Mouse (Mus musculus): ENCODE measurements around the gene Gcgr. TPM values are rescaled to one million over a fixed set of nuclear protein-coding genes. Genes with fewer than 3 reads are reported as not detected.
"Not testable (repeated sequence)": the region's sequence is repeated elsewhere in the genome, so short reads cannot be mapped to it uniquely, and the experiment has no call there.

The Gcgr gene
- total RNA-seq, 2 experiments from 2014 or later, result 0.45 TPM; not detected in 1

DNA sequence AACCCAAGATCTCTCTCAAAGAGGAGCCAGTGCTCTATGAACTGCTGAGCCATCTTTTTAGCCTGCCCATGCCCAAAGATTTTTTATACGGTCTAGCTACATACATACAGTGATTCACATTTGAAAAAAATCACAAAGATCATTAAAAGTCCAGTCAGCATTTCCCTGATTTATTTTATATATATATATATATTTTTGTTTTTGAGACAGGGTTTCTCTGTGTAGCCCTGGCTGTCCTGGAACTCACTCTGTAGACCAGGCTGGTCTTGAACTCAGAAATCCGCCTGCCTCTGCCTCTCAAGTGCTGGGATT, 52.4 kb downstream of the Gcgr start:
- DNase-seq (ENCODE audit: low spot score), result not testable (repeated sequence)

DNA sequence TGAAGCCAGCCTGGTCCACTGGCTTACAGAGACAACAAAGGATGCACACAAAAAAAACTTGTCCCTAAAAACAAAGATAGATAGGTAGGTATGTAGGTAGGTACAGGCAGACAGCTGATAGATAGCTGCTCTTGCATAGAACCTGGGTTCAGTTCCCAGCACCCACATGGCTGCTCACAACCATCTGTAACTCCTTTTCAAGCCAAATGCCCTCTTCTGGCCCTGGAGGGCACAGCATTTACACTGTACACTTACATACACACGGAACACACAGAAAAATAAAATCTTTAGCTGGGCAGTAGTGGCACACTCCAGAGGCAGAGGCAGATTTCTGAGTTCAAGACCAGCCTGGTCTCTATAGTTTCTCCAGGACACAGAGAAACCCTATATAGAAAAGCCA, 53.4 kb downstream of the Gcgr start:
- DNase-seq (ENCODE audit: low spot score), result no peak

DNA sequence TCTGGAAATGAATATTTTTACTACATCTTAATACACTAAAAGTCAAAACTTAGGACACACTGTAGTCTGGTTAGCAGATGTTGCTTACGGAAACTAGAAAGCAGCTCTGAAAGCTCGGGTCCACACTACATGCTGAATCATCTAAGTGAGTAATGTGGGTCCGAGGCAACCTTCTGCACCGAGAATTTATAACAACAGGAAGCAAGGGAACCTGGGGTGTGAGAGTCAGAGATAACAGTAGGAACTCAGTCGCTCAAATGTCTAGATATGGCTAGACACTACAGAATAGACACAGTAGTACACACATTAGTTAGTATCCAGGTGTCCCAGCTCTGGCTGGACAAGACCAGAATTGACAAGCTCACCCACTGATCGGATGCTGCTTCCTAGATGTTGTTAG, 58.0 kb downstream of the Gcgr start:
- DNase-seq (ENCODE audit: low spot score), result no peak

Other genes with a start within 250 kb of the Gcgr start
- 100 to 1,000 TPM; 158 to 253 TPM for gene Actg1, start 182.2 kb upstream of the Gcgr start, total RNA-seq (2021)
- under 1 TPM; 0.39 to 0.52 TPM for gene Fscn2, start 169.2 kb upstream of the Gcgr start, total RNA-seq (2021)
- 10 to 100 TPM in 1 of 2 experiments, 1 to 10 TPM in 1; 8.3 to 19.3 TPM for gene Faap100, start 151.9 kb upstream of the Gcgr start, total RNA-seq (2021)
- gene Nploc4, start 93.0 kb upstream of the Gcgr start, total RNA-seq (2021), result 100 to 1,000 TPM in 1 of 2 experiments, 10 to 100 TPM in 1; 84.6 to 100 TPM
- under 1 TPM in 1 of 2 experiments, not detected in 1; 0.57 TPM for gene Tspan10, start 88.1 kb upstream of the Gcgr start, total RNA-seq (2021)
- gene Pde6g, start 77.2 kb upstream of the Gcgr start, total RNA-seq (2021), result under 1 TPM; 0.33 to 0.39 TPM
- gene Oxld1, start 72.6 kb upstream of the Gcgr start, total RNA-seq (2021), result 10 to 100 TPM; 18.9 to 24.7 TPM
- 1 to 10 TPM; 5.7 to 6.2 TPM for gene Ccdc137, start 72.6 kb upstream of the Gcgr start, total RNA-seq (2021)
- gene Arl16, start 63.1 kb upstream of the Gcgr start, total RNA-seq (2021), result 1 to 10 TPM; 4.3 to 6.2 TPM
- gene Mrpl12, start 46.1 kb upstream of the Gcgr start, total RNA-seq (2021), result 100 to 1,000 TPM; 130 to 136 TPM
- 1 to 10 TPM; 3.3 to 4.5 TPM for gene Slc25a10, start 38.9 kb upstream of the Gcgr start, total RNA-seq (2021)
- gene Mcrip1, start 19.0 kb downstream of the Gcgr start, total RNA-seq (2021), result 10 to 100 TPM; 18.4 to 22.7 TPM
- 100 to 1,000 TPM; 140 to 577 TPM for gene Ppp1r27, start 20.4 kb downstream of the Gcgr start, total RNA-seq (2021)
- gene P4hb, start 42.6 kb downstream of the Gcgr start, total RNA-seq (2021), result 100 to 1,000 TPM; 188 to 221 TPM
- 10 to 100 TPM; 71.0 to 89.8 TPM for gene Arhgdia, start 50.9 kb downstream of the Gcgr start, total RNA-seq (2021)
- gene Alyref, start 67.7 kb downstream of the Gcgr start, total RNA-seq (2021), result 10 to 100 TPM; 42.8 to 48.6 TPM
- gene Anapc11, start 67.7 kb downstream of the Gcgr start, total RNA-seq (2021), result 10 to 100 TPM; 45.9 to 52.1 TPM
- gene Npb, start 77.8 kb downstream of the Gcgr start, total RNA-seq (2021), result not detected
- 10 to 100 TPM; 26.1 to 27.7 TPM for gene Pcyt2, start 87.2 kb downstream of the Gcgr start, total RNA-seq (2021)
- gene Sirt7, start 94.5 kb downstream of the Gcgr start, total RNA-seq (2021), result 1 to 10 TPM; 3.6 to 4.2 TPM
- gene Mafg, start 102.9 kb downstream of the Gcgr start, total RNA-seq (2021), result 10 to 100 TPM; 50.2 to 58.8 TPM
- gene Pycr1, start 113.1 kb downstream of the Gcgr start, total RNA-seq (2021), result 1 to 10 TPM; 2.8 to 3.2 TPM
- gene Myadml2, start 117.5 kb downstream of the Gcgr start, total RNA-seq (2021), result 100 to 1,000 TPM; 124 to 137 TPM
- not detected for gene Notum, start 130.5 kb downstream of the Gcgr start, total RNA-seq (2021)
- 10 to 100 TPM; 31.1 to 33.4 TPM for gene Aspscr1, start 142.3 kb downstream of the Gcgr start, total RNA-seq (2021)
- 10 to 100 TPM; 24.2 to 32.0 TPM for gene Cenpx, start 183.0 kb downstream of the Gcgr start, total RNA-seq (2021)
- gene Lrrc45, start 183.2 kb downstream of the Gcgr start, total RNA-seq (2021), result 1 to 10 TPM; 2.3 to 3.0 TPM
- 1 to 10 TPM in 1 of 2 experiments, under 1 TPM in 1; 0.95 to 1.3 TPM for gene Rac3, start 190.8 kb downstream of the Gcgr start, total RNA-seq (2021)
- 1 to 10 TPM; 8.2 to 9.6 TPM for gene Dcxr, start 196.6 kb downstream of the Gcgr start, total RNA-seq (2021)
- 10 to 100 TPM; 11.6 to 16.9 TPM for gene Cbr2, start 201.4 kb downstream of the Gcgr start, total RNA-seq (2021)
- 10 to 100 TPM; 20.4 to 22.2 TPM for gene Hmga1b, start 232.1 kb downstream of the Gcgr start, total RNA-seq (2021)